Mouse (Mus musculus): ENCODE results near the gene Sec24d. TPM values are rescaled to one million over a fixed set of nuclear protein-coding genes. Genes with fewer than 3 reads are reported as not detected.

Sec24d gene
- polyA plus RNA-seq, 1 experiment, result 34.0 TPM

GRCm38 (mm10) chr3:123320341-123320740, 53.1 kb downstream of the Sec24d start:
- H3K36me3 ChIP-seq (ENCODE audit: control insufficient read depth, insufficient read depth, low read length), result no peaks in the 10 kb centered on the region
- TF ChIP-seq POLR2A (IDR thresholded peaks at IDR 0.05; ENCODE audit: control insufficient read depth, extremely low read depth, insufficient read depth, low read length, poor library complexity) (no peak), CTCF (IDR thresholded peaks at IDR 0.05; ENCODE audit: borderline replicate concordance, control insufficient read depth, extremely low read depth, insufficient read depth, low read length, poor library complexity) (no peak)
- WGBS, result 89% methylated on average over 9 of the region's 9 CpGs
- no peak overlapping the region for H3K27ac ChIP-seq (ENCODE audit: control insufficient read depth, insufficient read depth, low read length)
- no peaks in the 10 kb centered on the region for H3K27me3 ChIP-seq (ENCODE audit: control insufficient read depth, insufficient read depth, low read length)
- no peak for DNase-seq
- H3K4me1 ChIP-seq (replicated peaks; ENCODE audit: control insufficient read depth, insufficient read depth, low read length), result peaks cover 5% of the 10 kb centered on the region; the same call in 1 of the 2 replicates
- no peak overlapping the region for H3K4me3 ChIP-seq (ENCODE audit: control insufficient read depth, insufficient read depth, low read length)

DNA sequence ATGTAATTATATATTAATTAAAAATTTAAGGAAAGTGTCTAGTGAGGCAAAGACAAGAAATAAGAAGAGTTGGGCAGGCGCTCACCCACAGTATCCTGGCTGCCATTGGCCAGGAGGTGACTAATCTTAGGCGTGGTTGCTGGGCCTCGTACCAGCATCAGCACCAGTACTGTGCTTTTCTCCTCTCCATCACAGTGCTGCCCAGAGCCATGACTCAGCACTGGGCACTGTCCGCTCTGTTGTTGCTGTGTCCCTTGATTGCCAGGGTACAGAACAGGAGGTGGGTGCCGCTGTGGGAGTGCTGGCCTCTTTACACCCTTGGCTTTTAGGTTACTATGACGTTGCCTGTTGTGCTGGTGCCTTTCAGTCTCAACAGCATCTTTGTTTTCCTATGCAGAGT, 54.4 kb downstream of the Sec24d start:
- DNase-seq, result no peak
- no peak for TF ChIP-seq POLR2A (IDR thresholded peaks at IDR 0.05; ENCODE audit: control insufficient read depth, extremely low read depth, insufficient read depth, low read length, poor library complexity)
- no peak for TF ChIP-seq CTCF (IDR thresholded peaks at IDR 0.05; ENCODE audit: borderline replicate concordance, control insufficient read depth, extremely low read depth, insufficient read depth, low read length, poor library complexity)
- no peaks in the 10 kb centered on the region for H3K27me3 ChIP-seq (ENCODE audit: control insufficient read depth, insufficient read depth, low read length)
- H3K4me1 ChIP-seq (replicated peaks; ENCODE audit: control insufficient read depth, insufficient read depth, low read length), result no peaks in the 10 kb centered on the region
- no peak overlapping the region for H3K27ac ChIP-seq (ENCODE audit: control insufficient read depth, insufficient read depth, low read length)
- no peak overlapping the region for H3K4me3 ChIP-seq (ENCODE audit: control insufficient read depth, insufficient read depth, low read length)
- no peaks in the 10 kb centered on the region for H3K36me3 ChIP-seq (ENCODE audit: control insufficient read depth, insufficient read depth, low read length)
- 93% methylated on average over 6 of the region's 6 CpGs for WGBS

DNA sequence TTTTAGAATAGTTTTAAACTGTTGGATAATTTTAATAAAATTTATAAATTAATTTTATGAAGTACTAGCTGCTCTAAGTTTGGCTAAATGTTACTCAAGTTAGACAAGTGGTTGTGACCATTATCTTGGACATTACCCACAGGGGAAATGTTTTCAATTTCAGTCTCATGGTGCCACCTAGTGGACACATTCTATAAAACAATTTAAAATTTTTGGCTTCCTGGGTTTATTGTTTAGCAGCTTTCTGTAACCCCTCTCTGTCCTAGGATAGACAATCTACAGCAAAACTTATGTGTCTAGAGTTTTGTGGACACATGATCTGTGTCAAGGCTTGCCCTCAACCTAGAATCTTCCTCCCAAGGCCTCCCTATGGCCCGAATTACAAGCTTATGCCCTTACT, 54.9 kb downstream of the Sec24d start:
- no peaks in the 10 kb centered on the region for H3K27me3 ChIP-seq (ENCODE audit: control insufficient read depth, insufficient read depth, low read length)
- no peaks in the 10 kb centered on the region for H3K4me1 ChIP-seq (replicated peaks; ENCODE audit: control insufficient read depth, insufficient read depth, low read length)
- H3K27ac ChIP-seq (ENCODE audit: control insufficient read depth, insufficient read depth, low read length), result no peak overlapping the region
- DNase-seq, result peak; percentile 13
- WGBS, result 60% methylated on average over 1 of the region's 1 CpGs
- no peaks in the 10 kb centered on the region for H3K36me3 ChIP-seq (ENCODE audit: control insufficient read depth, insufficient read depth, low read length)
- no peak for TF ChIP-seq CTCF (IDR thresholded peaks at IDR 0.05; ENCODE audit: borderline replicate concordance, control insufficient read depth, extremely low read depth, insufficient read depth, low read length, poor library complexity)
- no peak for TF ChIP-seq POLR2A (IDR thresholded peaks at IDR 0.05; ENCODE audit: control insufficient read depth, extremely low read depth, insufficient read depth, low read length, poor library complexity)
- no peak overlapping the region for H3K4me3 ChIP-seq (ENCODE audit: control insufficient read depth, insufficient read depth, low read length)

DNA sequence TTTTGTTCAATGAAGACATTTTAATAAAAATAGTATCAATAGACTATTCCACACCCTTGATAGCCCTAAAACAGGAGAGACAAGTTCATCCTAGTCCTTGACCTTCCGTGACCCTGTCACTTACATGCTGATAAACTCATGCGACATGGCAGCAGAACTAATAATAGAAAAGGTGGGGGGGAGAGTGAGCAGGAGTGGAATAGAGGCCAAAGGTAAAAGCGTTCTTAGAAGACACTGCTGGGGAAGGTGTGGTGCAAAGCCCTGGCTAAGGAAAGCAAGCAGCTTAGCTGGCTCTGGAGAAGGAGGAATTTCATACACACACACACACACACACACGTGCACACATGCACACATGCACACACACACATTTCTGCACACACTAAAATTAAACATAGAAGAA, 57.1 kb downstream of the Sec24d start:
- no peak for DNase-seq
- Histone ChIP-seq H3K4me1 (replicated peaks; ENCODE audit: control insufficient read depth, insufficient read depth, low read length) (no peaks in the 10 kb centered on the region), H3K27ac (ENCODE audit: control insufficient read depth, insufficient read depth, low read length) (no peak overlapping the region), H3K4me3 (ENCODE audit: control insufficient read depth, insufficient read depth, low read length) (no peak overlapping the region), H3K36me3 (ENCODE audit: control insufficient read depth, insufficient read depth, low read length) (no peaks in the 10 kb centered on the region), H3K27me3 (ENCODE audit: control insufficient read depth, insufficient read depth, low read length) (no peaks in the 10 kb centered on the region)
- WGBS, result 85% methylated on average over 4 of the region's 4 CpGs
- TF ChIP-seq POLR2A (IDR thresholded peaks at IDR 0.05; ENCODE audit: control insufficient read depth, extremely low read depth, insufficient read depth, low read length, poor library complexity) (no peak), CTCF (IDR thresholded peaks at IDR 0.05; ENCODE audit: borderline replicate concordance, control insufficient read depth, extremely low read depth, insufficient read depth, low read length, poor library complexity) (no peak)

DNA sequence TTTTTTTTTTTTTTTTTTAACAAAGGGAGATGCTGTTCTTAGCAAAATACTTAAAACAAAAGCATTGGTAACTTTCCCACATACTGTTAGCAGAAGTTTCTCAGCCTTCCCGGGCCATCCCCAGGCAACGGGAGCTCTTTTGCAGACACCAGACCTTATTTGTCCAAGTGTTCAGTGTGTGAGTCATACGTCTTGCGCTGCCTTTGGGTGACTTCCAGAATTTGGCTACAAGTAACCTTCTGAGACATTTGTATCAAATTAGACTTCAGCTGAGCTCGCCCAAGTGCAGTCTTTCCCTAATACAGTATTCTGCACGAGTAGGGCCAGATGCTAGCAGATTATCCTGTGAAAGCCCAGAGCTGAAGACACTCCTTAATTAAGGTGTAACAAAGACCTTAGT, 62.0 kb downstream of the Sec24d start:
- Histone ChIP-seq H3K4me1 (replicated peaks; ENCODE audit: control insufficient read depth, insufficient read depth, low read length) (0 out of 2 replicates have a peak, but pooled peaks cover 2% of the 10 kb centered on the region), H3K27me3 (ENCODE audit: control insufficient read depth, insufficient read depth, low read length) (no peaks in the 10 kb centered on the region), H3K36me3 (ENCODE audit: control insufficient read depth, insufficient read depth, low read length) (no peaks in the 10 kb centered on the region), H3K27ac (ENCODE audit: control insufficient read depth, insufficient read depth, low read length) (no peak overlapping the region), H3K4me3 (ENCODE audit: control insufficient read depth, insufficient read depth, low read length) (no peak overlapping the region)
- TF ChIP-seq POLR2A (IDR thresholded peaks at IDR 0.05; ENCODE audit: control insufficient read depth, extremely low read depth, insufficient read depth, low read length, poor library complexity) (no peak), CTCF (IDR thresholded peaks at IDR 0.05; ENCODE audit: borderline replicate concordance, control insufficient read depth, extremely low read depth, insufficient read depth, low read length, poor library complexity) (no peak)
- 89% methylated on average over 6 of the region's 6 CpGs for WGBS
- DNase-seq, result no peak

- Histone ChIP-seq H3K27ac (ENCODE audit: control insufficient read depth, insufficient read depth, low read length) (no peak overlapping the region), H3K4me3 (ENCODE audit: control insufficient read depth, insufficient read depth, low read length) (no peak overlapping the region), H3K36me3 (ENCODE audit: control insufficient read depth, insufficient read depth, low read length) (no peaks in the 10 kb centered on the region), H3K27me3 (ENCODE audit: control insufficient read depth, insufficient read depth, low read length) (no peaks in the 10 kb centered on the region), H3K4me1 (replicated peaks; ENCODE audit: control insufficient read depth, insufficient read depth, low read length) (peaks cover 2% of the 10 kb centered on the region; the same call in 1 of the 2 replicates)
- whole genome bisulfite sequencing, result 96% methylated on average over 4 of the region's 4 CpGs
- TF ChIP-seq CTCF (IDR thresholded peaks at IDR 0.05; ENCODE audit: borderline replicate concordance, control insufficient read depth, extremely low read depth, insufficient read depth, low read length, poor library complexity) (no peak), POLR2A (IDR thresholded peaks at IDR 0.05; ENCODE audit: control insufficient read depth, extremely low read depth, insufficient read depth, low read length, poor library complexity) (no peak)
- no peak for DNase-seq
Measured at GRCm38 (mm10) chr3:123330221-123330620, 63.0 kb downstream of the Sec24d start.
